Mouse (Mus musculus) liver, adult 2 months (tissue): ENCODE data around the gene Rpl35a.

Source experiments
- CTCF ChIP-seq: fragments of 200-500 bp; IDR thresholded peaks from 2 replicates; pipeline ENCODE4 v1.5.1; 2011; ENCODE audit warnings: low read depth, low read length, control low read depth
- POLR2A ChIP-seq: fragments of 200-500 bp; IDR thresholded peaks from 2 replicates; pipeline ENCODE4 v1.6.1; 2011; ENCODE audit warnings: low read length, control low read depth; ENCODE audit not compliant: insufficient read depth; ENCODE audit errors: extremely low read depth

GRCm38 (mm10) chr16:33055655-33056054 lies 598 bp upstream of the Rpl35a start:
- TF ChIP-seq CTCF (no peak), POLR2A (no peak)
